In genomic region chr5:142352336-142352892, GRCm38 (mm10) we compare ENCODE assay signal across 27 mouse cellular contexts.
"Had no signal": no experiment of that assay in that cellular context is flagged by ENCODE, and none has a peak within 500 bp of the region (broad histone marks: within the 10 kb centered on the region; RNA-seq: fewer than 3 reads in every experiment).

No protein-coding gene starts in this region.

- H3K36me3 ChIP-seq: heart, embryonic 13.5 days; heart, embryonic 15.5 days; hindbrain, embryonic 13.5 days; hindbrain, embryonic 15.5 days; kidney, embryonic 15.5 days; limb, embryonic 13.5 days; limb, embryonic 15.5 days; liver, embryonic 12.5 days had no signal

- H3K27me3 ChIP-seq: heart, embryonic 13.5 days; heart, embryonic 15.5 days; hindbrain, embryonic 13.5 days; hindbrain, embryonic 15.5 days; kidney, embryonic 15.5 days; limb, embryonic 13.5 days; limb, embryonic 15.5 days; liver, embryonic 12.5 days had no signal

- H3K9me3 ChIP-seq: heart, embryonic 15.5 days; hindbrain, embryonic 15.5 days; kidney, embryonic 15.5 days; limb, embryonic 13.5 days; limb, embryonic 15.5 days; liver, embryonic 12.5 days had no signal

- DNase-seq: gastrocnemius, postnatal 25 days; heart, adult 11 months; heart, adult 2 months; heart, postnatal 14 days; heart, postnatal 36 days; kidney, adult 11 months; kidney, adult 2 months; kidney, adult 9 months; kidney, postnatal 14 days; kidney, postnatal 36 days; layer of hippocampus, adult 9-11 months; layer of hippocampus, postnatal 36 days; left cerebral cortex, postnatal 4 days; lung, adult 18-20 months had no signal

- H3K4me1 ChIP-seq: heart, embryonic 13.5 days; heart, embryonic 15.5 days; hindbrain, embryonic 13.5 days; hindbrain, embryonic 15.5 days; kidney, embryonic 15.5 days; limb, embryonic 13.5 days; limb, embryonic 15.5 days; liver, embryonic 12.5 days had no signal

- H3K4me3 ChIP-seq: heart, adult 2 months; heart, embryonic 13.5 days; heart, embryonic 15.5 days; hindbrain, embryonic 13.5 days; hindbrain, embryonic 15.5 days; kidney, embryonic 15.5 days; limb, embryonic 13.5 days; limb, embryonic 15.5 days; liver, embryonic 12.5 days had no signal

- H3K27ac ChIP-seq: heart, adult 2 months; heart, embryonic 13.5 days; heart, embryonic 15.5 days; hindbrain, embryonic 13.5 days; hindbrain, embryonic 15.5 days; hindbrain, postnatal 0 days; kidney, embryonic 15.5 days; kidney, postnatal 0 days; limb, embryonic 13.5 days; limb, embryonic 15.5 days; liver, embryonic 12.5 days; liver, embryonic 14.5 days had no signal

- H3K4me2 ChIP-seq: heart, embryonic 11.5 days; heart, embryonic 13.5 days; heart, embryonic 15.5 days; hindbrain, embryonic 13.5 days; hindbrain, embryonic 15.5 days; kidney, embryonic 15.5 days; limb, embryonic 13.5 days; limb, embryonic 15.5 days; liver, embryonic 12.5 days had no signal

- H3K9ac ChIP-seq: heart, embryonic 13.5 days; heart, embryonic 15.5 days; hindbrain, embryonic 13.5 days; hindbrain, embryonic 15.5 days; kidney, embryonic 15.5 days; limb, embryonic 13.5 days; limb, embryonic 15.5 days; liver, embryonic 12.5 days; liver, embryonic 14.5 days had no signal

- ATAC-seq: hindbrain, postnatal 0 days; intestine, embryonic 16.5 days; liver, embryonic 12.5 days had no signal
